Mouse (Mus musculus): ENCODE measurements around the gene Tub.

Tub gene

DNA sequence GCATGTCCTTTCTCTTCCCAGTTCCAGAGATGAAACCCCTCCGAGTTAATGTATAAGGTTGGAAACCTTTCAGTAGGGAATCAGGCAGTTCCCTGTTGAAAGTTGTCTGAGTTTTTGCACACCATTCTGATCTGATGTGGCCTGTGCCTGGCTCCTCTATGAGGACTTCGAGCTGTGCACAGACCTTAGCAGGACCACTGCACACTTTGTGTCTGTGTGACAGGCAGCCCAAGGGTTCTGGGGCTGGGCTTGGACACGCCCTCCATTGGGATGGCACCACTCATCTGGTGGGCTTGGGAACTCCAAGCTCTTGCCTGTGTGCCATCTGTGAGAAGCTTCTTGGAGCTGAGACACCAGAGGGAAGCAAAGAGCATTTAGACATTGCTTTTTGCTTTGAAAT is 81.2 kb downstream of the Tub start:
- DNase-seq = peak; percentile 55

DNA sequence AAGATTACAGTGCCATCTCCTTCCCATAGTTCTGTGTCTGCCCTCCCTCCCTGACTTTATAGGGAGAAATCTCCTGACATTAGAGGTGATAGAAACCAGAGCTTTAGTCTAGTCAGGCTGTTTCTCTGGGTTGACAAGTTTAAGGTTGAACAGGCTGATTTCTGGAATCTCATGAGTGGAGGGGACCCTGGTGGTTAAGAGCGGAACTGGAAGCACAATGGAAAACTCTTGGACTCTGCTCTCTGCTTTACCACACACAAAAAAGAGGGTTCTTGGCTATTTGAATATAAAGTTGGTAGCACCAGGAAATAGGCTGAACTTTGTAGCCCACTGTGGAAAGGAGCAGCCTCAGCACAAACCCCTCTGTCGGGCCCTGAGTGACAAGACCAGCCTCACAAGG is 81.9 kb downstream of the Tub start:
- DNase-seq = no peak

DNA sequence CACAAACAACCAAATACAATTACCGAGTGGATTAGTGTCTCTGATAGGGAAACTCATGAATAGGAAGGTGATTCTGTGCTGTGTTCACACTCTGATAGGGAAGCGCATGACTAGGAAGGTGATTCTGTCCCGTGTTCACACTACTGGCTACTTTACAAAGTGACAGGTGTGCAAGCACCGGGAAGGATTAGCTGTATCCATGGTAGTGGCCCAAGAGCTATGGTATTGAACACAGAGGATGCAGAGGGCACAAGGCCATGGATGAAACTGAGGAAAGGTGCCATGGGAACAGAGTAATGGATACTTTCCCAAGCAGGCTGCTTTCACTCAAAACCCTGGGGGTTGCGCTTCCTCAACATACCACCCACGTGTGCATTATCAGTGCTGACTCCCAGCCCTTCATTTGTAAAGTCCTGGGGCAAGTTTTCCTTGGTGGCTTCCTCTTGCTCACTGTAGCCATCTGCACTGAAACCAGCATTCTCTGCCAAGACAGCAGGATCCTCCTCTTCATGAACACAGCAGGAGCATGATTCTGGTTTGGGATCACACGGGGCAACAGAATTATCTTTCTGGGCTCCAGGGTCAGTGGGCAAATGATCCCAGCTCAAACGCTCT is 88.1 kb downstream of the Tub start:
- peak; percentile 76 for DNase-seq

DNA sequence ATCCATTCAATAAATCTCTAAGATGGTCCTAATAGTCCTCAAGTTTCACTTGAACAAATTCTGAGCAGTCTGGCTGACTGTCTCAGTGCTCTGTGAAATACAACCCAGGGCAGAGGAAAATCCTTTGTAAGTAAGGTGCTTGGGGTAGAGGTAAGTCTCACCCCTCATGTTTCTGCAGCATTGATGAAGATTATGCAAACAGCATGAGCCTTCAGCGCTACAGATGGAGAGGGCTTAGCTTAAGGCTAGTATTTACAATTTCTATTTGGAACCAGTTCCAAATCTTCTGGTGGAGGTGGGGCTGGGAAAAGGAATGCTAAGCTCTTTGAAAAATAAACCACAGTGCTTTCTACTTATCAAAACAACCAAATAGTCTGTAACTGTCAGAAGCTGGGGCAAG is 88.8 kb downstream of the Tub start:
- peak; percentile 11 for DNase-seq

DNA sequence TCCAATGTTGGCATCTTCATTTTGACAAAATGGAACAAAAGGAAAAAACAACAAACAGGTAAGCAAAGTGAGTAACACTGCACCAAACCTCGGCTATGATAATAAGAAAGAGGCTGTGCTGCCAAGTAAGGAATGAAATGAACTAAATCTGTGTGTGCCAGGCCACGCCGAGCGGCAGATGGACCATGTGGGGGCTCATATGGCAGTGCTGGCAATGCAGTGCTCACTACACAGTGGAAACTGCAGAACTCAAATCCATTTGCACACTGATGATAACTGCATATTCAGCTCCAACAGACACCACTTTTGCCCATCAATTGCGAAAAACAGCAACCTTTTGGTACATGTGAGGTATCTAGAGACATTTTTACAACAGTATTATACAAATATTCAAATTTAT is 89.3 kb downstream of the Tub start:
- peak; percentile 66 for DNase-seq

DNA sequence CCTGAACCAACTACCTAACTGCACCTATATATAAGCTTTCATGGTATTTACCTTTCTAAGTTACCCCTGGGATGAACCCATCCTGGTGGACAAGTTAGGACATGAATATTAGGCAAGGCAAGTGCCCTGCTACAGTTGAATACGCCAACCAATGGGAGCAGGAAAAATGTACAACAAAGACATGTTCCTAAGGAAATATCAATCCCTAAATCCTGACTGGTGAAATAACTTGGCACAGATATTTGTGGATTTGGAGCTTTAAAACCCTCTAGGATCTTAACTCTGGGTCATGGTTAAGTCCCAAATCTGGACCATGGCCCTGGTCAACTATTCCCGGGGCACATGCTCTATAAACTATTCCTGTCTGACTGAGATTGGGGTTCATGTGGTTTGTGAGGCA is 95.7 kb downstream of the Tub start:
- DNase-seq = peak; percentile 23

DNA sequence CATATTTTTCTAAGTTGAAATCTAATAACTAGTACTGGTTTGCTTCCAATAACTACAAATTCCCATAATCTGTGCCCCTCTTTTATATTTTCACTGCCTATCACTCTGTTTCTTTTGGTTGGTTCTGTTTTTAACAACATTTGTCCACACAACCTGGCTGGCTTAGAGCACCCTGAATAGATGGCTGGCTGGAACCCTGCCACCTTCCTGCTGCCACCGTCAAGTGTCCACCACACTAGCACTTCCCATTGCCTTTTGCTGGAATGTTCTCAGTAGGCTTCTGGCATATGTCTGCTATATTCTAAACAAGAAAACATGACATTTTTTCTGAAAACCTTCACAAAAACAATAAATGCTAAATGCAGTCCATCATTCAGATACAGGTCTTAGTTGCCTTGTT is 100.7 kb downstream of the Tub start:
- DNase-seq = peak; percentile 56

DNA sequence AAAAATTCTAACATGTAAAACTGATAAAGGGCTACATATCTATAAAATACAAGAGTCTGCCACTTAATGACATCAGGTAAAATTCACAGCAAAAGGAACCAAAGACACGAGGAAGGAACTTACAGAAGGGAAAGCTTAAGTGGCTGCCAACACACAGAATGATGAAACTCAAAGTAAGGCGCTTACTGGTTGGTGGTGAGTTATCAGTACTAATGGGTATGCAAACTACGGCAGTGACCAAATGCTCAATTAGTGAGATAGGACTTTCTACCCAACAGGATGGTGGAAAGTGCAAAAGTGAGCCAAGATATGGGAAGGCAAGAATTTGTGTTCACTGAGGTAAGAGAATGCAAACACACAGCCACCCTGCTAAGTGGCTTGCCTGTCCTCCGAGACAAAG is 109.4 kb downstream of the Tub start:
- peak; percentile 71 for DNase-seq

DNA sequence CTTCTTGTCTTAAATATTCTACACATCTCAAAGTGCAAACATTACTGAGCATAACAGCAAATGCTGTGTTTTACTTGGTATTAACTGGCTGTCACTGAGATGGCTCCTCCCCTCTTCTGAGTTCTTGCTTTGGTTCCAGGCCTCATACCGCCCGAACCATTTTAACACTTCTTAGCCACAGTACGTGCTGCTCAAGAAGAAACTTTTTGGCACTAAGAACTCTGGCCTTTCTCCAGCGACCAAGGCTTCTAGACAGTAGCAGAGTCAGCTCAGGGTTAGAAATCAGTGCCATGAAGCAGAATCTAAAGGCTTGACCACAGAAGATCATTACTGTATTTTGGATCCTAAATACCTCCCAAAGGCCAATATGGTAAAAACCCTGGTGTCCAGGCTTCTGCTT is 119.5 kb downstream of the Tub start:
- peak; percentile 24 for DNase-seq

DNA sequence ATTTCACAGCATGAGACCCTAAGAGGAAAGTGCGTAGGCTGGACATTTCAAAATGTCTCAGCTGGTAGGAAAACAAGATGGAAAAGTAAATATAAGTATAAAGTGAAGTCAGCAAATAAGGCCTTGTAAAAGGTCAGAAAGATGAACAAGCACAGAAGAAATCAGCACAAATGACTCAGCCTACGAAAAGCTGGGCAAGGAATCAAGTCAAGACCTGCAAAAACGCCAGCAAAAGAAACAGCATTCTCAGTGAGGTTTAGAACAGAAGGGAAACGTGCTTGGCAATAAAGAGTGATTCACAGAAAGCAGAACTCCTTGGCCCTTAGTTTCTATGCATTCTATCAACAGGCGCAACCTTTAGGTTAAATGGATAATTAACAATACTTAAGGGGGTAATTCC is 122.2 kb downstream of the Tub start:
- DNase-seq = peak; percentile 10

DNA sequence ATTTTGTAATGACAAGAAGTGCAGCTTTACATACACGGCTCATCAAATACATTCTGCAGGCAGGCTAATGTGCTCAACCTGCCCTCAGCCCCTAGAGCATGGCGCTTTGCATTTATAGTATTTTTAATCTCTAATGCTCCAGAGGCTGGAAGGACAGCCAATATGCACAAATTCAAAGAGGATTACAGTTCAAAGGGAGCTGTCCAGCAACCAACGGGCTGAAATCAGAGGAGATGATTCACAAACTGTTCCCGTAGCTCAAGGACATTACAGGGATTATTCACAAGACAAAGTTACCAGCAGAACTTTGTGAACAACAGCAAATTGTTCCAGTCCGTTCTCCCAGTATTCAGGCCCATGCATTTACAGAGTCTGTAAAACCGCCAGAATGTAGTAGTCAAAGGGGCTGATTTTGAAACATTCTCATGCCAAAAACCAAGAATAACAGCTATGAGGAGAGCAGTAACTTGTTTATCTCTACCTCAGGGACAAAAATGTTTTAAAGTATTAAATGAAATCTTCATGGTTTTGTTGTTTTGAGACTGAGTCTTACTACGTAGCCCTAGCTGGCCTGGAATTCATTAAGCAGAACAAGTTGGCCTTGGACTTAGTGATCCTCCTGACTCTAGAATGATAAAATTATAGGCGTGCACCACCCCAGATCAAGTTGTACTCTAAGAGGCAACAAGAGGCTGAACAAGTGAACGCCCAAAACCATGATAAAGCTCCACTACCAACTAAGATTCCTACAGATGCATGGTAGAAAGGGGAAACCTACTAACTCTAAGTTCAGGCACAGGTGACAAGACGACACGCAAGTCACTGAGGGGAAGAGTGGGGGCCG is 132.4 kb downstream of the Tub start:
- peak; percentile 39 for DNase-seq

DNA sequence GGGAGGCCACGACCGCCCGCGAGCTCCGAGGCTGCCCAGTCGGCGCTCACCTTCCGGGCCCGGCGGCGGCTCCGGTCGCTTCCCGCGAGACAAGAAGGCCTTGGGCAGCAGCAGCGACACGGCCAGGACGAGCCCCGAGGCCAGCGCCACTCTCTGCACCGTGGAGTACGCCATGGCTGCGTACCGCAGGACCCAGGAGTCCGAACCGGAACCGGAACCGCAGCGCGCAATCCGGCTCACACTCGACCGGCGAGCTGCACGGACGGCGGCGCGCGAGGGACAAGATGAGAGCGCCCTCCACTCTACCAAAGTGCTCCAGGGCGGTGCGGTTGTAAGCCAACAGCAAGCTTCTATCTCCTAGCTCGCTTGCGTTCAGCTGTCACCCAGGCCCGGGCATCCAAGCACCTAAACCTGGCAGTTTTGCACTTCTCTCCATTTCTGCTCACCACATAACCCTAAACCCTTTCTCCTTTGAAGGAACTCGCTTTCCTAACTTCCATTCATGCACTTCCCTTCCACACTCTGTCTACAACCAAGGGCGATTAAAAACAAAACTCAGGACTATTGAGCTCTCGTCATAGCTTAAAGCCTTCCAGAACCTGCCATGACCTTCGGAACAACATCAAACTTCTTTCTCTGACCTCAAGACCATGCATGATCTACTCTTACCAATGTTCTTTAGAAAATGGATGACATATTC is 133.1 kb downstream of the Tub start, which contains the start of gene Ric3:
TSS of gene Ric3 (minus strand) at position 219 of the 700 bp plus-strand sequence.
- DNase-seq = peak; percentile 95

DNA sequence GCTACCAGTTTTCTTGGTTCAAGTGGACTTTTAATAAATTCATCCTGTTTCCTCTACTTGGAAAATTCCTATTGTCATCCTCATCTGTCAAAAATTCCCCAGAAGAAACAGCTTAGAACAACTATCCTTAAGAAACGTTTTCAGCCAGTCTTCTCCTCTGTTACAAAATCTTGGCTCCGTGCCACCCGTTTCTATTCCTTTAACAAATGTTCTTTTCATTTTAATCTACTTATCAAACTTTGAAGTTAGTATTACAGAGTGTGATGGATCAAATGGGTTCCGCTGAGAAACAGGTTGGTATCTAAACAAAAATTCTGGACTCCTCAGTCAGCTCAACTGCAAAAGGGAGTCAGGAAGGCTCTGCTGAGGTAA is 133.7 kb downstream of the Tub start:
- no peak for DNase-seq
